Mouse (Mus musculus) Patski (cell line): ENCODE results near the gene Olfr1258. TPM values are rescaled to one million over a fixed set of nuclear protein-coding genes. Genes with fewer than 3 reads are reported as not detected.
"Not testable (repeated sequence)": the region's sequence is repeated elsewhere in the genome, so short reads cannot be mapped to it uniquely, and the experiment has no call there.

Experiments
- ATAC-seq: fragments of 100-300 bp; one replicate; pipeline ENCODE4 v1.8.0; 2021
- CTCF ChIA-PET: fragments of 350-600 bp; sonication (Branson Sonifier 250); formaldehyde crosslinking; loops from one replicate; lab custom pipeline; 2022; ENCODE audit warnings: inconsistent platforms; lab: Charles Lee
- POLR2A ChIA-PET: fragments of 350-600 bp; sonication (Branson Sonifier 250); formaldehyde crosslinking; loops from one replicate; lab custom pipeline; 2022; ENCODE audit warnings: antibody characterized with exemption, inconsistent platforms; lab: Charles Lee
- DNase-seq: peaks from one replicate; pipeline ENCODE4 v3.0.0-alpha.2; 2011; ENCODE audit warnings: low read depth, low spot score
- H3K27me3 ChIP-seq: fragments of 371-371 bp; one replicate; pipeline ENCODE4 v1.5.1; 2021
- CTCF ChIP-seq: fragments of 100-300 bp; IDR thresholded peaks from one replicate; pipeline ENCODE4 v1.5.1; 2021
- in situ Hi-C: fragments of 300-500 bp; cut with MboI; formaldehyde crosslinking; loops from 3 replicates; pipeline ENCODE4 v1.11.1; 2018; ENCODE audit warnings: low pct_unique_long_range_greater_than_20kb, mixed read lengths
- polyA plus RNA-seq: library from polyadenylated mRNA; unstranded; gene quantifications from one replicate; pipeline ENCODE4 v1.2.3, GENCODE M21; 2021

The Olfr1258 gene
- not detected for polyA plus RNA-seq

GRCm38 (mm10) chr2:89927009-89927408 lies at the start of gene Olfr1258:
Gene Olfr1258 (plus strand): TSS chr2:89927309.
- ChIA-PET POLR2A (no interaction called here), CTCF (no interaction called here)
- in situ Hi-C loops: no loop called here
- no peak for ATAC-seq
- DNase-seq: no peak
- no peak for TF ChIP-seq CTCF
- peaks cover 4% of the 10 kb centered on the region for H3K27me3 ChIP-seq

- ChIA-PET CTCF (no interaction called here), POLR2A (no interaction called here)
- ATAC-seq (no peak), DNase-seq (no peak)
- H3K27me3 ChIP-seq: no peaks in the 10 kb centered on the region
- in situ Hi-C loops: no loop called here
- TF ChIP-seq CTCF: no peak
Observed at GRCm38 (mm10) chr2:89878137-89878536, 49.0 kb upstream of the Olfr1258 start, which contains the start of gene Olfr1257. Gene Olfr1257 (plus strand): TSS chr2:89878437.

GRCm38 (mm10) chr2:89912616-89913015 lies 14.5 kb upstream of the Olfr1258 start:
- DNase-seq, POLR2A ChIA-PET, in situ Hi-C loops, H3K27me3 ChIP-seq, CTCF ChIA-PET, ATAC-seq: not testable (repeated sequence)

GRCm38 (mm10) chr2:89948564-89948963 lies 21.5 kb downstream of the Olfr1258 start, which contains the start of gene Olfr1259:
Gene Olfr1259 (minus strand): TSS chr2:89948664.
- no peak for DNase-seq
- CTCF ChIA-PET: no interaction called here
- in situ Hi-C loops: no loop called here
- ATAC-seq: no peak
- no peak for TF ChIP-seq CTCF
- H3K27me3 ChIP-seq: peaks cover 9% of the 10 kb centered on the region
- POLR2A ChIA-PET: no interaction called here

- in situ Hi-C loops: no loop called here
- DNase-seq (peak; percentile 17), ATAC-seq (no peak)
- CTCF ChIA-PET: interaction anchor here (1.1 kb wide), 1 partner anchor 27 kb away, joined by 3 read pairs; no protein-coding TSS in a partner anchor
- H3K27me3 ChIP-seq: no peaks in the 10 kb centered on the region
- no peak for TF ChIP-seq CTCF
- POLR2A ChIA-PET: no interaction called here
Observed at GRCm38 (mm10) chr2:89974184-89974583, 47.1 kb downstream of the Olfr1258 start, which contains the start of gene Olfr1260. Gene Olfr1260 (plus strand): TSS chr2:89974340.

- TF ChIP-seq CTCF: no peak
- ChIA-PET POLR2A (no interaction called here), CTCF (interaction anchor here (0.6 kb wide), 1 partner anchor 19 kb away, joined by 3 read pairs; no protein-coding TSS in a partner anchor)
- in situ Hi-C loops: no loop called here
- H3K27me3 ChIP-seq: no peaks in the 10 kb centered on the region
- DNase-seq (no peak), ATAC-seq (no peak)
Observed at GRCm38 (mm10) chr2:89977709-89978108, 50.6 kb downstream of the Olfr1258 start.

Other genes with a start within 250 kb of the Olfr1258 start
- gene Olfr1252, start 202.3 kb upstream of the Olfr1258 start, polyA plus RNA-seq: not detected
- not detected for gene Olfr1253, start 170.2 kb upstream of the Olfr1258 start, polyA plus RNA-seq
- gene Olfr1254, start 133.7 kb upstream of the Olfr1258 start, polyA plus RNA-seq: not detected
- not detected for gene Olfr1255, start 115.3 kb upstream of the Olfr1258 start, polyA plus RNA-seq
- gene Olfr1256, start 85.8 kb upstream of the Olfr1258 start, polyA plus RNA-seq: 0.01 TPM
- gene Olfr48, start 79.1 kb upstream of the Olfr1258 start, polyA plus RNA-seq: not detected
- not detected for gene Olfr1257, start 48.9 kb upstream of the Olfr1258 start, polyA plus RNA-seq
- not detected for gene Olfr1259, start 21.4 kb downstream of the Olfr1258 start, polyA plus RNA-seq
- 0.01 TPM for gene Olfr1260, start 47.0 kb downstream of the Olfr1258 start, polyA plus RNA-seq
- not detected for gene Olfr1261, start 63.9 kb downstream of the Olfr1258 start, polyA plus RNA-seq
- gene Olfr1262, start 72.8 kb downstream of the Olfr1258 start, polyA plus RNA-seq: not detected
- gene Olfr1263, start 84.8 kb downstream of the Olfr1258 start, polyA plus RNA-seq: not detected
- gene Olfr1264, start 98.3 kb downstream of the Olfr1258 start, polyA plus RNA-seq: not detected
- gene Olfr1265, start 108.0 kb downstream of the Olfr1258 start, polyA plus RNA-seq: 0.01 TPM
- gene Olfr140, start 136.3 kb downstream of the Olfr1258 start, polyA plus RNA-seq: not detected
- gene Olfr1269, start 194.1 kb downstream of the Olfr1258 start, polyA plus RNA-seq: not detected
- gene Olfr32, start 215.0 kb downstream of the Olfr1258 start, polyA plus RNA-seq: not detected
- gene Olfr1270, start 225.8 kb downstream of the Olfr1258 start, polyA plus RNA-seq: not detected